Mouse (Mus musculus) CH12.LX (cell line): ENCODE results near the gene Wnt10b. TPM values are rescaled to one million over a fixed set of nuclear protein-coding genes. Genes with fewer than 3 reads are reported as not detected.

Experiments used
- DNase-seq: peaks from one replicate; pipeline ENCODE4 v3.0.0-alpha.2; 2013; ENCODE audit errors: extremely low read depth
- H3K27ac ChIP-seq: 2 replicates; pipeline ENCODE4 v1.5.1; 2012; ENCODE audit warnings: low read depth, mild to moderate bottlenecking, control low read depth, moderate library complexity; ENCODE audit not compliant: insufficient read depth
- H3K27me3 ChIP-seq: replicated peaks from 2 replicates; pipeline ENCODE3; 2012; ENCODE audit warnings: inconsistent platforms
- H3K36me3 ChIP-seq, 2 experiments: replicated peaks in 1 of 2; 2 replicates each; pipeline versions ENCODE3 to v1.6.1; 2012; ENCODE audit warnings: inconsistent platforms in 1 of 2, low read length in 1 of 2, mild to moderate bottlenecking in 1 of 2, mixed read lengths in 1 of 2, moderate library complexity in 1 of 2; ENCODE audit not compliant: control insufficient read depth in 1 of 2, insufficient read depth in 1 of 2
- H3K4me1 ChIP-seq, 2 experiments: 2 replicates each; pipeline ENCODE4 v1.6.1; 2012; ENCODE audit warnings: inconsistent platforms in 1 of 2, moderate library complexity in 1 of 2; ENCODE audit not compliant: insufficient read depth in 2 of 2, control insufficient read depth in 1 of 2
- H3K4me2 ChIP-seq: 2 replicates; pipeline ENCODE4 v1.6.1; 2012; ENCODE audit warnings: low read depth, mild to moderate bottlenecking, control low read depth; ENCODE audit not compliant: poor library complexity, insufficient read depth, severe bottlenecking
- H3K4me3 ChIP-seq, 3 experiments: fragments of 150-350 bp in 1 of 3; sonication (generic) in 1 of 3; replicated peaks in 1 of 3; 2 replicates each; pipeline versions ENCODE3 to v1.5.1; 2011 to 2012; ENCODE audit warnings: low read depth in 2 of 3, low read length in 2 of 3, mild to moderate bottlenecking in 2 of 3, moderate library complexity in 2 of 3, control low read depth in 1 of 3, improper control_type of control experiment in 1 of 3, inconsistent platforms in 1 of 3, mixed read lengths in 1 of 3; ENCODE audit not compliant: poor library complexity in 1 of 3
- H3K79me2 ChIP-seq: replicated peaks from 2 replicates; pipeline ENCODE4 v1.6.1; 2012; ENCODE audit warnings: mild to moderate bottlenecking, moderate library complexity; ENCODE audit not compliant: control insufficient read depth, poor library complexity, insufficient read depth, severe bottlenecking; ENCODE audit errors: extremely low read depth
- H3K9ac ChIP-seq: 2 replicates; pipeline ENCODE4 v1.6.1; 2012; ENCODE audit warnings: low read depth, mild to moderate bottlenecking, control low read depth, moderate library complexity; ENCODE audit not compliant: insufficient read depth
- H3K9me3 ChIP-seq: replicated peaks from 2 replicates; pipeline ENCODE3; 2012; ENCODE audit warnings: low read length, inconsistent platforms, mixed read lengths
- BHLHE40 ChIP-seq: IDR thresholded peaks from 2 replicates; pipeline ENCODE4 v1.6.1; 2011; ENCODE audit warnings: mild to moderate bottlenecking, low read depth, low read length, improper control_type of control experiment
- E2F4 ChIP-seq: IDR thresholded peaks from 2 replicates; pipeline ENCODE4 v1.6.1; 2011; ENCODE audit warnings: low read depth, low read length, improper control_type of control experiment; ENCODE audit not compliant: insufficient replicate concordance
- ETS1 ChIP-seq: conservative IDR thresholded peaks from 2 replicates; pipeline ENCODE4 v1.6.1; 2012; ENCODE audit warnings: low read depth, mild to moderate bottlenecking, inconsistent platforms, low read length, improper control_type of control experiment, moderate library complexity
- HCFC1 ChIP-seq: IDR thresholded peaks from 2 replicates; pipeline ENCODE4 v1.6.1; 2012; ENCODE audit warnings: low read depth, mild to moderate bottlenecking, inconsistent platforms, low read length, improper control_type of control experiment
- IRF4 ChIP-seq: IDR thresholded peaks from 2 replicates; pipeline ENCODE4 v1.6.1; 2014; ENCODE audit warnings: low read depth, mild to moderate bottlenecking, inconsistent platforms, low read length, improper control_type of control experiment
- JUND ChIP-seq: conservative IDR thresholded peaks from 2 replicates; pipeline ENCODE4 v1.6.1; 2011; ENCODE audit warnings: low read depth, low read length, improper control_type of control experiment
- MAX ChIP-seq: IDR thresholded peaks from 2 replicates; pipeline ENCODE4 v1.6.1; 2011; ENCODE audit warnings: low read length, improper control_type of control experiment
- MAZ ChIP-seq: IDR thresholded peaks from 2 replicates; pipeline ENCODE4 v1.6.1; 2012; ENCODE audit warnings: low read depth, mild to moderate bottlenecking, inconsistent platforms, low read length, improper control_type of control experiment, moderate library complexity
- MXI1 ChIP-seq: IDR thresholded peaks from 2 replicates; pipeline ENCODE4 v1.6.1; 2011; ENCODE audit warnings: mild to moderate bottlenecking, low read depth, low read length, improper control_type of control experiment
- NELFE ChIP-seq: IDR thresholded peaks from 2 replicates; pipeline ENCODE4 v1.6.1; 2011; ENCODE audit warnings: low read depth, low read length, improper control_type of control experiment
- PAX5 ChIP-seq: IDR thresholded peaks from 2 replicates; pipeline ENCODE4 v1.6.1; 2012; ENCODE audit warnings: low read length, inconsistent platforms, mixed read lengths
- POLR2A ChIP-seq: IDR thresholded peaks from 2 replicates; pipeline ENCODE4 v1.6.1; 2011; ENCODE audit warnings: low read depth, mild to moderate bottlenecking, improper control_type of control experiment, low read length
- POLR2AphosphoS2 ChIP-seq: IDR thresholded peaks from 2 replicates; pipeline ENCODE4 v1.6.1; 2011; ENCODE audit warnings: low read depth, low read length, improper control_type of control experiment
- RAD21 ChIP-seq: IDR thresholded peaks from 2 replicates; pipeline ENCODE4 v1.6.1; 2011; ENCODE audit warnings: low read depth, mild to moderate bottlenecking, low read length, improper control_type of control experiment, moderate library complexity
- RCOR1 ChIP-seq: conservative IDR thresholded peaks from 2 replicates; pipeline ENCODE4 v1.6.1; 2012; ENCODE audit warnings: low read depth, mild to moderate bottlenecking, inconsistent platforms, low read length, improper control_type of control experiment
- SIN3A ChIP-seq: IDR thresholded peaks from 2 replicates; pipeline ENCODE4 v1.6.1; 2012; ENCODE audit warnings: low read length, improper control_type of control experiment, inconsistent platforms
- SMC3 ChIP-seq: IDR thresholded peaks from 2 replicates; pipeline ENCODE4 v1.6.1; 2011; ENCODE audit warnings: low read depth, low read length, improper control_type of control experiment
- TBP ChIP-seq: conservative IDR thresholded peaks from 2 replicates; pipeline ENCODE4 v1.6.1; 2011; ENCODE audit warnings: low read depth, low read length, improper control_type of control experiment
- UBTF ChIP-seq: IDR thresholded peaks from 2 replicates; pipeline ENCODE4 v1.6.1; 2012; ENCODE audit warnings: low read depth, mild to moderate bottlenecking, inconsistent platforms, low read length, improper control_type of control experiment, moderate library complexity
- USF2 ChIP-seq: conservative IDR thresholded peaks from 2 replicates; pipeline ENCODE4 v1.6.1; 2011; ENCODE audit warnings: low read depth, low read length, improper control_type of control experiment
- ZC3H11A ChIP-seq: IDR thresholded peaks from 2 replicates; pipeline ENCODE4 v1.6.1; 2012; ENCODE audit warnings: low read depth, mild to moderate bottlenecking, inconsistent platforms, low read length, improper control_type of control experiment
- ZKSCAN1 ChIP-seq: IDR thresholded peaks from 2 replicates; pipeline ENCODE4 v1.6.1; 2012; ENCODE audit warnings: low read depth, inconsistent platforms, low read length, improper control_type of control experiment, borderline replicate concordance
- ZMIZ1 ChIP-seq: IDR thresholded peaks from 2 replicates; pipeline ENCODE4 v1.6.1; 2012; ENCODE audit warnings: low read depth, mild to moderate bottlenecking, inconsistent platforms, low read length, improper control_type of control experiment
- ZNF384 ChIP-seq: IDR thresholded peaks from 2 replicates; pipeline ENCODE4 v1.6.1; 2012; ENCODE audit warnings: low read depth, low read length, improper control_type of control experiment, inconsistent platforms
- dilution Hi-C: fragments of 300-500 bp; cut with MboI; formaldehyde crosslinking; loops from 2 replicates; pipeline ENCODE4 v1.14.3; 2020; ENCODE audit warnings: low sequenced_read_pairs; ENCODE audit not compliant: extremely low pct_unique_long_range_greater_than_20kb, extremely low pct_ligation_motif_present
- in situ Hi-C: fragments of 300-500 bp; cut with MboI; formaldehyde crosslinking; loops from 3 replicates; pipeline ENCODE4 v1.14.3; 2019; ENCODE audit warnings: low sequenced_read_pairs, low pct_ligation_motif_present, low pct_unique_long_range_greater_than_20kb, mixed read lengths
- polyA plus RNA-seq: library from polyadenylated mRNA; unstranded; fragments of >175 nt; gene quantifications from 2 replicates; pipeline ENCODE4 v1.2.1, GENCODE M21; 2012; ENCODE audit warnings: low read depth; ENCODE audit not compliant: insufficient read length
- total RNA-seq, 2 experiments: library from RNA; depleted of rRNA; stranded (reverse); fragments of 300-350 nt in 1 of 2; fragments of >200 nt in 1 of 2; gene quantifications; 2 replicates each; pipeline ENCODE4 v1.2.3; 2012 to 2014

Wnt10b gene
- total RNA-seq (2012; rRNA removed) (19.1 and 25.4 TPM in 2 replicates), total RNA-seq (2014; rRNA removed) (61.6 and 64.4 TPM in 2 replicates), polyA plus RNA-seq (56.2 and 58.0 TPM in 2 replicates)

- in situ Hi-C loops: no loop called here
- Histone ChIP-seq H3K4me1 (peaks cover 15 to 55% of the 10 kb centered on the region in 2 experiments), H3K9me3 (no peaks in the 10 kb centered on the region), H3K27ac (peak within 1 kb of the TSS; percentile 83; the same call in 1 of the 2 replicates), H3K36me3 (peaks cover 3 to 16% of the 10 kb centered on the region in 2 experiments), H3K27me3 (peaks cover 2% of the 10 kb centered on the region), H3K9ac (peak within 1 kb of the TSS; percentile 42; the same call in 1 of the 2 replicates), H3K79me2 (no peaks in the 10 kb centered on the region), H3K4me3 (peak within 1 kb of the TSS; percentile 57 to 64 (median 62)), H3K4me2 (peak within 1 kb of the TSS; percentile 45)
- TF ChIP-seq RAD21 (no peak), E2F4 (no peak), BHLHE40 (no peak), PAX5 (no peak), SIN3A (0 out of 2 replicates have a peak, but pooled peaks have one; percentile 49), UBTF (0 out of 2 replicates have a peak, but pooled peaks have one; percentile 55), MAZ (no peak), HCFC1 (no peak), TBP (no peak), MXI1 (peak; percentile 1; the same call in 1 of the 2 replicates), ZMIZ1 (no peak), NELFE (no peak), MAX (no peak)
- DNase-seq: no peak
- dilution Hi-C loops: no loop called here
Observed at GRCm38 (mm10) chr15:98777762-98778161, at the start of gene Wnt10b. Gene Wnt10b, minus strand, starts transcription at chr15:98778150.

- Histone ChIP-seq H3K79me2 (peaks cover 8% of the 10 kb centered on the region; the same call in 1 of the 2 replicates), H3K4me1 (peaks cover 4 to 41% of the 10 kb centered on the region in 2 experiments; a peak in 3 of 4 replicates), H3K27me3 (no peaks in the 10 kb centered on the region), H3K4me3 (no peak overlapping the region), H3K4me2 (no peak overlapping the region), H3K9me3 (no peaks in the 10 kb centered on the region), H3K36me3 (peaks cover 16 to 61% of the 10 kb centered on the region in 2 experiments), H3K27ac (no peak overlapping the region), H3K9ac (no peak overlapping the region)
- TF ChIP-seq RCOR1 (no peak), USF2 (no peak), SMC3 (no peak), ETS1 (no peak), POLR2AphosphoS2 (no peak), MXI1 (no peak), ZNF384 (no peak), JUND (no peak), TBP (no peak), ZKSCAN1 (no peak), ZMIZ1 (no peak), E2F4 (no peak), IRF4 (no peak), POLR2A (no peak), ZC3H11A (no peak), RAD21 (no peak), MAZ (no peak), HCFC1 (no peak)
- in situ Hi-C loops (no loop called here), dilution Hi-C loops (no loop called here)
- DNase-seq: no peak
Observed at GRCm38 (mm10) chr15:98827611-98828011, 49.7 kb upstream of the Wnt10b start.
